Mouse (Mus musculus) CH12.LX (cell line): ENCODE data around the gene Aplp1.

ENCODE experiments used
- CHD2 ChIP-seq: IDR thresholded peaks from 2 replicates; pipeline ENCODE4 v1.6.1; 2011; ENCODE audit warnings: low read length, improper control_type of control experiment
- CTCF ChIP-seq, 2 experiments: IDR thresholded peaks in 1 of 2; conservative IDR thresholded peaks in 1 of 2; 2 replicates each; pipeline ENCODE4 v1.5.1; 2011 to 2012; ENCODE audit warnings: low read depth in 2 of 2, low read length in 2 of 2, improper control_type of control experiment in 1 of 2, inconsistent platforms in 1 of 2, mild to moderate bottlenecking in 1 of 2, moderate library complexity in 1 of 2
- EP300 ChIP-seq: IDR thresholded peaks from 2 replicates; pipeline ENCODE4 v1.6.1; 2011; ENCODE audit warnings: low read length, improper control_type of control experiment
- GABPA ChIP-seq: IDR thresholded peaks from 2 replicates; pipeline ENCODE4 v1.6.1; 2012; ENCODE audit warnings: low read depth, low read length, improper control_type of control experiment, inconsistent platforms; ENCODE audit not compliant: insufficient replicate concordance
- HCFC1 ChIP-seq: IDR thresholded peaks from 2 replicates; pipeline ENCODE4 v1.6.1; 2012; ENCODE audit warnings: low read depth, mild to moderate bottlenecking, inconsistent platforms, low read length, improper control_type of control experiment
- MEF2A ChIP-seq: IDR thresholded peaks from 2 replicates; pipeline ENCODE4 v1.6.1; 2014; ENCODE audit warnings: low read depth, mild to moderate bottlenecking, inconsistent platforms, low read length, improper control_type of control experiment, borderline replicate concordance
- MXI1 ChIP-seq: IDR thresholded peaks from 2 replicates; pipeline ENCODE4 v1.6.1; 2011; ENCODE audit warnings: mild to moderate bottlenecking, low read depth, low read length, improper control_type of control experiment
- PAX5 ChIP-seq: IDR thresholded peaks from 2 replicates; pipeline ENCODE4 v1.6.1; 2012; ENCODE audit warnings: low read length, inconsistent platforms, mixed read lengths
- POLR2A ChIP-seq: IDR thresholded peaks from 2 replicates; pipeline ENCODE4 v1.6.1; 2011; ENCODE audit warnings: low read depth, mild to moderate bottlenecking, improper control_type of control experiment, low read length
- ZNF384 ChIP-seq: IDR thresholded peaks from 2 replicates; pipeline ENCODE4 v1.6.1; 2012; ENCODE audit warnings: low read depth, low read length, improper control_type of control experiment, inconsistent platforms

DNA sequence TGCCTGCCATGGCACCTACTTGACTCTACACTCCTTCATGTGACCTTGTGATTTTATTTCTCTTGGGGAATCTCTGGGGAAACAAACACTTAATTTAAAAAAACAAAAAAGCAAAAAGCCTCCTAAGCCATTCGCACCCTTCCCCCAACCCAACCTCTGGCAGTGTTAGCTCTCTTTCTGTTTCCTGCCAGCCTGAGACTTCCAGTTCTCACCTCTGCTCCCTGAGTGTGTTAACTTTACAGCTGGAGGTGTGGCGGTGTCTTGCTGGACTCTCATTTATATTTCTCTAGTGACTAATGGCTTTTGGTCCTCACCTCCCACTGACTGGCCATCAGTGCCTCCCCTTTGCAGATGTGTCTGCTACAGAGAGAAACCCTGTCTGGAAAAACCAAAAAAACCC, 35.5 kb downstream of the Aplp1 start:
- TF ChIP-seq MXI1, result no peak
- no peak for TF ChIP-seq EP300
- TF ChIP-seq CTCF (conservative IDR thresholded peaks at IDR 0.05 in 1 of 2, IDR thresholded peaks at IDR 0.05 in 1 of 2; ENCODE audit: low read depth in 2 of 2, low read length in 2 of 2), result no peak
- no peak for TF ChIP-seq CHD2
- no peak for TF ChIP-seq ZNF384
- TF ChIP-seq HCFC1, result no peak
- no peak for TF ChIP-seq PAX5
- no peak for TF ChIP-seq POLR2A
- no peak for TF ChIP-seq GABPA
- no peak for TF ChIP-seq MEF2A
